Comparison of ENCODE assay signal across 17 mouse cellular contexts in the genomic region with DNA sequence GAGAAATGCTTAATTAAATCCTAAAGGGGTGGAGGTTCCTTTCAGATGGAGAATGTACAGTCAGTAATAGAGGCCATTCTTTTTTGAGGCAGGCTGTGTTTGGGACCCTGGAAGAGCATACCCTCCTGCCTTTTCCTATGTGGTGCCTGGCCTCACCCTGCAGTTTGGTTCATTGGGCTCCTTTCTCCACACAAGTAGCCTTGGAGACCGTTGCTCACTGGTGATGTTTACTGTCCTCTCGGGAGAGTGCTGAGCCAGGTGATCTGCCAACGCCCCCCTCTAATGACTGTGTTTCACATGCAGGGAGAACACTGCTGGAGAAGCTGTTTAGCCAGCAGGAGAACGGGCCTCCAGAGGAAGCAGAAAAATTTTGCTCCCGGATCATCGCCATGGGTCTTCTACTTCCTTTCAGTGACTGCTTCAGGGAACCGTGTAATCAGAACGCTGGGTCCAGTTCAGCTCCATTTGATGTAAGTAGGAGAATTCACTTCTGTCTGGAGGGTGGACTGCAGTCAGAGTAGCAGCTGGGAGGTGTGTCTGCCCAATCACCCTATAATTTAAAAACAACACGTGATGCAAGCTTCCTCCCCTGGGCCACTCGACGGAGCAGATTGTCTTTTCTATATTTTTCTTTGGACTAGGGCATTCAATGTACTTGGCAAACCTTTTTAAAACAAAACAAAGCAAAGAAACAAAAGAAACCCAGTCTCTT. TPM values are rescaled to one million over a fixed set of nuclear protein-coding genes. Genes with fewer than 3 reads are reported as not detected.
A peak's percentile ranks its signal among the peaks of the same experiment; 100 is the strongest.
DNase-seq lines count a peak whose midpoint lies in the region; ATAC-seq and TF ChIP-seq lines count a peak whose summit lies in the region.
"Had no signal": no experiment of that assay in that cellular context is flagged by ENCODE, and none has a peak within 500 bp of the region (broad histone marks: within the 10 kb centered on the region; RNA-seq: fewer than 3 reads in every experiment).

No protein-coding gene starts in this region.

- H3K27me3 ChIP-seq in kidney, embryonic 15.5 days, result no peaks in the 10 kb centered on the region
- no peaks in the 10 kb centered on the region for H3K27me3 ChIP-seq in kidney, adult 2 months (replicated peaks; ENCODE audit: control insufficient read depth, insufficient read depth, low read length)
- no peaks in the 10 kb centered on the region for H3K27me3 ChIP-seq in embryonic facial prominence, embryonic 15.5 days
- no peaks in the 10 kb centered on the region for H3K27me3 ChIP-seq in hindbrain, embryonic 13.5 days
- no peaks in the 10 kb centered on the region for H3K27me3 ChIP-seq in neural tube, embryonic 12.5 days (replicated peaks)

- H3K27ac ChIP-seq in kidney, embryonic 15.5 days, result no peak overlapping the region
- H3K27ac ChIP-seq in kidney, adult 2 months (ENCODE audit: insufficient read depth, low read depth, low read length), result no peak overlapping the region
- no peak overlapping the region for H3K27ac ChIP-seq in embryonic facial prominence, embryonic 15.5 days (replicated peaks)
- H3K27ac ChIP-seq in hindbrain, embryonic 13.5 days, result peak overlapping the region; percentile 85
- 0 out of 2 replicates have a peak overlapping the region, but pooled peaks have one; percentile 50 for H3K27ac ChIP-seq in neural tube, embryonic 12.5 days
- H3K27ac ChIP-seq in gastrocnemius, adult 2 months, result no peak overlapping the region
- H3K27ac ChIP-seq: heart, embryonic 10.5 days; limb, embryonic 10.5 days; macrophage had no signal

- no peak for TF ChIP-seq POLR2A in kidney, adult 2 months (IDR thresholded peaks at IDR 0.05; ENCODE audit: low read depth, low read length)

- no peaks in the 10 kb centered on the region for H3K36me3 ChIP-seq in kidney, embryonic 15.5 days
- no peaks in the 10 kb centered on the region for H3K36me3 ChIP-seq in kidney, adult 2 months (ENCODE audit: control insufficient read depth, insufficient read depth, low read length)
- no peaks in the 10 kb centered on the region for H3K36me3 ChIP-seq in embryonic facial prominence, embryonic 15.5 days
- H3K36me3 ChIP-seq in hindbrain, embryonic 13.5 days, result 0 out of 2 replicates have a peak, but pooled peaks cover 4% of the 10 kb centered on the region
- peaks cover 3% of the 10 kb centered on the region; the same call in 1 of the 2 replicates for H3K36me3 ChIP-seq in neural tube, embryonic 12.5 days
- H3K36me3 ChIP-seq: heart, embryonic 10.5 days; limb, embryonic 10.5 days had no signal

- DNase-seq in kidney, adult 2 months, result no peak
- no peak for DNase-seq in gastrocnemius, adult 2 months
- no peak for DNase-seq in gastrocnemius, adult 18-20 months (ENCODE audit: low spot score)
- DNase-seq in testis, postnatal 14 days (ENCODE audit: low spot score), result no peak
- DNase-seq: adrenal gland, postnatal 10 days; cerebellum, adult 11-12 months; right cerebral cortex, postnatal 25 days; thymus, postnatal 4 days had no signal

- H3K9ac ChIP-seq in kidney, embryonic 15.5 days, result no peak overlapping the region
- no peak overlapping the region for H3K9ac ChIP-seq in embryonic facial prominence, embryonic 15.5 days
- no peak overlapping the region for H3K9ac ChIP-seq in hindbrain, embryonic 13.5 days
- H3K9ac ChIP-seq in neural tube, embryonic 12.5 days, result no peak overlapping the region

- no peak overlapping the region for H3K4me3 ChIP-seq in kidney, embryonic 15.5 days (replicated peaks)
- H3K4me3 ChIP-seq in kidney, adult 2 months (ENCODE audit: insufficient read depth, low read depth, low read length), result no peak overlapping the region
- no peak overlapping the region for H3K4me3 ChIP-seq in embryonic facial prominence, embryonic 15.5 days (replicated peaks)
- no peak overlapping the region for H3K4me3 ChIP-seq in hindbrain, embryonic 13.5 days
- no peak overlapping the region for H3K4me3 ChIP-seq in neural tube, embryonic 12.5 days
- H3K4me3 ChIP-seq in gastrocnemius, adult 2 months, result no peak overlapping the region
- H3K4me3 ChIP-seq: heart, embryonic 10.5 days; limb, embryonic 10.5 days had no signal

- no peaks in the 10 kb centered on the region for H3K9me3 ChIP-seq in kidney, embryonic 15.5 days (replicated peaks)
- H3K9me3 ChIP-seq in embryonic facial prominence, embryonic 15.5 days (replicated peaks), result no peaks in the 10 kb centered on the region
- no peaks in the 10 kb centered on the region for H3K9me3 ChIP-seq in hindbrain, embryonic 13.5 days
- no peaks in the 10 kb centered on the region for H3K9me3 ChIP-seq in neural tube, embryonic 12.5 days
- H3K9me3 ChIP-seq: heart, embryonic 10.5 days; limb, embryonic 10.5 days had no signal

- ATAC-seq in kidney, embryonic 15.5 days (replicated peaks; ENCODE audit: low FRiP score), result peak; percentile 64
- peak; percentile 66; the same call in 1 of the 2 replicates for ATAC-seq in embryonic facial prominence, embryonic 15.5 days (ENCODE audit: insufficient number of reproducible peaks, low FRiP score, low TSS enrichment, low read depth)
- peak; percentile 73 for ATAC-seq in hindbrain, embryonic 13.5 days (ENCODE audit: low FRiP score)
- peak; percentile 69 for ATAC-seq in neural tube, embryonic 12.5 days (ENCODE audit: low FRiP score, low read depth)
- ATAC-seq: CD4-positive, CD25-positive, alpha-beta regulatory T cell, adult 4 months; inflammation-experienced regulatory T-cells, adult 6 months had no signal

- WGBS in kidney, embryonic 15.5 days, result 31% methylated on average over 11 of the region's 11 CpGs
- 25% methylated on average over 11 of the region's 11 CpGs for WGBS in kidney, adult 2 months
- WGBS in embryonic facial prominence, embryonic 15.5 days, result 46% methylated on average over 11 of the region's 11 CpGs
- WGBS in hindbrain, embryonic 13.5 days, result 26% methylated on average over 11 of the region's 11 CpGs
- WGBS in neural tube, embryonic 12.5 days, result 32% methylated on average over 11 of the region's 11 CpGs

- no peak for TF ChIP-seq CTCF in kidney, adult 2 months (conservative IDR thresholded peaks at IDR 0.05; ENCODE audit: insufficient read depth, insufficient read length, low read depth, low read length)
- no peak for TF ChIP-seq CTCF in gastrocnemius, adult 2 months (IDR thresholded peaks at IDR 0.05)

- H3K4me2 ChIP-seq in kidney, embryonic 15.5 days, result no peak overlapping the region
- H3K4me2 ChIP-seq in embryonic facial prominence, embryonic 15.5 days (replicated peaks), result no peak overlapping the region
- H3K4me2 ChIP-seq in hindbrain, embryonic 13.5 days, result peak overlapping the region; percentile 21; the same call in 1 of the 2 replicates
- peak overlapping the region; percentile 24; the same call in 1 of the 2 replicates for H3K4me2 ChIP-seq in neural tube, embryonic 12.5 days (replicated peaks)

- peaks cover 5% of the 10 kb centered on the region; the same call in 1 of the 2 replicates for H3K4me1 ChIP-seq in kidney, embryonic 15.5 days
- H3K4me1 ChIP-seq in kidney, adult 2 months (ENCODE audit: control insufficient read depth, insufficient read depth, low read length), result no peaks in the 10 kb centered on the region
- no peaks in the 10 kb centered on the region for H3K4me1 ChIP-seq in embryonic facial prominence, embryonic 15.5 days
- peaks cover 16% of the 10 kb centered on the region for H3K4me1 ChIP-seq in hindbrain, embryonic 13.5 days (replicated peaks)
- H3K4me1 ChIP-seq in neural tube, embryonic 12.5 days, result peaks cover 15% of the 10 kb centered on the region
- H3K4me1 ChIP-seq: heart, embryonic 10.5 days; limb, embryonic 10.5 days had no signal

- intact Hi-C loops in gastrocnemius, adult 2 months (cut with DNase I), result no loop called here

RNA-seq across cellular contexts. Expression of a gene that starts 35.3 kb away (rescaled TPM):
- 0.59 and 0.95 TPM in 2 replicates for polyA plus RNA-seq in kidney, embryonic 15.5 days (2015; fragmentation: Nextera tagmentation; extraction: Ambion mirVana)
- polyA plus RNA-seq in kidney, adult 2 months (2012; rRNA removed), result 0.04 and 0.06 TPM in 2 replicates
- polyA plus RNA-seq in embryonic facial prominence, embryonic 15.5 days (2015; fragmentation: Nextera tagmentation; extraction: Ambion mirVana), result 1.9 and 2.5 TPM in 2 replicates
- 7.5 and 8.3 TPM in 2 replicates for polyA plus RNA-seq in hindbrain, embryonic 13.5 days (2015; fragmentation: Nextera tagmentation; extraction: Ambion mirVana)
- polyA plus RNA-seq in neural tube, embryonic 12.5 days (2016; fragmentation: Nextera tagmentation; extraction: Ambion mirVana), result 7.5 and 9.8 TPM in 2 replicates
- total RNA-seq in gastrocnemius, adult 2 months (2021), result under 1 TPM; 0.26 to 0.28 TPM
- under 1 TPM; 0.14 to 0.19 TPM for total RNA-seq in gastrocnemius, adult 18-20 months (2021)
- polyA plus RNA-seq: CD4-positive, CD25-positive, alpha-beta regulatory T cell, adult 4 months; inflammation-experienced regulatory T-cells, adult 6 months; macrophage had no signal

Comparison
In these comparisons a context has a peak if more than half of its experiments do, and no peak if none do; other contexts are left out.
1. H3K27ac ChIP-seq: peak in hindbrain, embryonic 13.5 days (single experiment) and neural tube, embryonic 12.5 days (single experiment); none in kidney, embryonic 15.5 days (single experiment), kidney, adult 2 months (single experiment), embryonic facial prominence, embryonic 15.5 days (single experiment) and gastrocnemius, adult 2 months (single experiment).
2. H3K4me2 ChIP-seq: peak in hindbrain, embryonic 13.5 days (single experiment) and neural tube, embryonic 12.5 days (single experiment); none in kidney, embryonic 15.5 days (single experiment) and embryonic facial prominence, embryonic 15.5 days (single experiment).
3. Peak in every context shown above with its lines, with median percentiles within 50 percentile points of each other: ATAC-seq.